Mouse (Mus musculus): ENCODE data around the gene Smc1a. TPM values are rescaled to one million over a fixed set of nuclear protein-coding genes. Genes with fewer than 3 reads are reported as not detected.
"Not testable (repeated sequence)": the region's sequence is repeated elsewhere in the genome, so short reads cannot be mapped to it uniquely, and the experiment has no call there.

The Smc1a gene
- polyA plus RNA-seq, 1 experiment: 3.4 TPM

DNA sequence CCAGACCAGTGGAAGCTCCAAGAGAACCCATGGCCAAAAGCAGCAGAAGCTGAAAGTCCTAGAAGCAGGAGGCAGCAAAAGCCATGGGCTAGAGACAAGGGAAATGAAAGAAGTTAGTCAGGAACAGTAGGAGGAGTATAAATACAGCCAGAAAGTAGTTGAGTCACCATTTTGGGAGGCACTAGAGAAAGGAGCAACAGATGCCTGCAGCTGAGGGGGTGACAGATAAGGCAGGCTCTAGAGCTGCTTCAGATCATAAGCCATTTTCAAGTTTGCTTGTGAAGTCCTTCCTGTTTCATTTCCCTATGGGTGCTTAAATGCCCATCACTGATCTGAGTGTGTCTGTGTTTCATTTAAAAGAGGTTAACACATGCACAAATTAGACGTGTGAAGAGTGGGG is 51.6 kb downstream of the Smc1a start:
- Histone ChIP-seq H3K4me1 (ENCODE audit: control insufficient read depth, insufficient read depth, low read length) (no peaks in the 10 kb centered on the region), H3K27me3 (ENCODE audit: control insufficient read depth, insufficient read depth, low read length) (no peaks in the 10 kb centered on the region), H3K36me3 (ENCODE audit: control insufficient read depth, insufficient read depth, low read length) (no peaks in the 10 kb centered on the region), H3K4me3 (ENCODE audit: control insufficient read depth, low read depth, low read length) (no peak overlapping the region), H3K27ac (ENCODE audit: control insufficient read depth, insufficient read depth, low read depth, low read length) (no peak overlapping the region)
- TF ChIP-seq POLR2A (IDR thresholded peaks at IDR 0.05; ENCODE audit: control insufficient read depth, low read depth, low read length) (no peak), CTCF (IDR thresholded peaks at IDR 0.05; ENCODE audit: control insufficient read depth, insufficient read depth, insufficient replicate concordance, low read depth, low read length) (no peak)

DNA sequence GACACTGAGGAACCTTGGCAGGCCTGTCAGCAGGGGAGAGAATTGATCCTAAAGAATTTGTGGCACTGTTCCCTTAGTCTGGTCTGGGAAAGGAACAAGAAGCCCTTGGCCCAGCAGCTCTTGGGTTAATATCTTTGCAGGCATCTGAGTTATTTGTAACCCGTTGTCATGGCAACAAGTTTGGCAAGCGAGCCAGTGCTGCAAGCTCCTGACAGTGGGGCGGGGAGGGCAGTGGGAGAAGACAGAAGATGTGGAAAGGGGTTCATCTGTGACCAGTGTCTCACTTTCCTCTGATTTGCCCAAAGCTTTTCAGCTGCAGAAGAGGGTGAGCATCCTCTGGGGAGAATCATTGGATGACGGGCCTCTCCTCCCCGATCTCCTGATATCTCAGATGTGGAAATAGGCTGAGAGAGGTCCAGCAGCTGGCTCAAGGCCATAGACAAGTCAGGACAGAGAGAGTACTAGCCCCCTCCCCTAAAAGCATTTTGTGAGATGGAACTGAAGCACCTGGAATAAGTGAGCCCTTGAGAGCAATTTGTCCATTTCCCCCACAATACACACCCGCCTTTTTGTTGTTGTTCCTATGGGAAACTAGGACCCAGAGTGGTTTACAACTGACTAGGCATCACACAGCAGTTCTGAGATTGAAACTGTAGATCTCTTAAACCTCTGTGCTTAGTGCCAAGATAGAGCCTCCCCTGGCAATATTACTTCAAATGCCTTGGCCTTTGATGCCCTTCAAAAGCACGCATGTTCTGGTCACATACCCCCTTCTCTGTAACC is 73.8 kb downstream of the Smc1a start:
- not testable (repeated sequence) for H3K36me3 ChIP-seq (ENCODE audit: control insufficient read depth, insufficient read depth, low read length); H3K27ac ChIP-seq (ENCODE audit: control insufficient read depth, insufficient read depth, low read depth, low read length); H3K27me3 ChIP-seq (ENCODE audit: control insufficient read depth, insufficient read depth, low read length); H3K4me3 ChIP-seq (ENCODE audit: control insufficient read depth, low read depth, low read length); H3K4me1 ChIP-seq (ENCODE audit: control insufficient read depth, insufficient read depth, low read length)

DNA sequence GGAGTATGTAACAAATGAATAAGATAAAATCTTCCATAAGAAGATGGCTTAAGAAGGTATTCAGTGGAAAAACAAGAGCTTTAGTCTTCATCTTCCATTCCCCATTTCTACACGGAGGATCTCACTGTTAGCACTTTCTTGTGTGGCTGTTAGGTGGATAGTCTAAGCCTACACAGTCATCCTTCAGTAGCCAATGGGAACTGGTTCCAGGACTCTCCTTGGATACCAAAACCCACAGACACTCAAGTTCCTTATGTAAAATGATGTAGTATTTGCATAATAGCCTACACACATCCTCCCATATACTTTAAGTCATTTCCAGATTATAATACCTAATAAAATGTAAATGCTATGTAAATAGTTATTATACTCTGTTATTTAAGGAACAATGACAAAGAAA is 81.3 kb downstream of the Smc1a start:
- Histone ChIP-seq H3K27me3 (ENCODE audit: control insufficient read depth, insufficient read depth, low read length) (no peaks in the 10 kb centered on the region), H3K4me3 (ENCODE audit: control insufficient read depth, low read depth, low read length) (no peak overlapping the region), H3K27ac (ENCODE audit: control insufficient read depth, insufficient read depth, low read depth, low read length) (no peak overlapping the region), H3K36me3 (ENCODE audit: control insufficient read depth, insufficient read depth, low read length) (no peaks in the 10 kb centered on the region), H3K4me1 (ENCODE audit: control insufficient read depth, insufficient read depth, low read length) (no peaks in the 10 kb centered on the region)
- no peak for TF ChIP-seq POLR2A (IDR thresholded peaks at IDR 0.05; ENCODE audit: control insufficient read depth, low read depth, low read length)
- no peak for TF ChIP-seq CTCF (IDR thresholded peaks at IDR 0.05; ENCODE audit: control insufficient read depth, insufficient read depth, insufficient replicate concordance, low read depth, low read length)

Other genes starting within 250 kb of the Smc1a start
- gene Huwe1, start 215.6 kb upstream of the Smc1a start, polyA plus RNA-seq (2012; rRNA removed): 20.2 and 22.7 TPM in 2 replicates
- 7.6 and 10.0 TPM in 2 replicates for gene Hsd17b10, start 14.6 kb upstream of the Smc1a start, polyA plus RNA-seq (2012; rRNA removed)
- gene Ribc1, start 133 bp upstream of the Smc1a start, polyA plus RNA-seq (2012; rRNA removed): 16.9 and 21.9 TPM in 2 replicates
- gene Iqsec2, start 127.8 kb downstream of the Smc1a start, polyA plus RNA-seq (2012; rRNA removed): 1.5 and 1.9 TPM in 2 replicates
- 5.0 and 6.3 TPM in 2 replicates for gene Kdm5c, start 216.6 kb downstream of the Smc1a start, polyA plus RNA-seq (2012; rRNA removed)